In the genomic region with DNA sequence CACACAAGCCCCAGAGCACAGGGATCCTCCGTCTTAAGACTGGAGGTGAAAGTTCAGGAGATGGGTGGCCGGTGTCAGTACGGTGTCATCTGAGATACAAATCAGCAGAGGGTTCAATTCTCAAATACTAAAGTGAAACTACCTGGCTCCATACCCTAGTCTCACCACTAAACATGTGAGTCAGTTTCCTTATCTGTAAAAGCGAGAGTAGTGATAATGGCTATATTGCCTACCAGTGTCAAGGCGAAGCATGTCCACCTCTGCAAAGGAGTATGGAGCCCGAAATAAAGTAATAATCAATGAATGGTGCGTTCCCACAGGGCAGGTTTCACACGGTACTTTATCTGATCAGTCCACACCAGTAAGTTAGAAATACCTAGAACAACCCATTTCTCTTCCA, we compare ENCODE assay signal across 20 mouse cellular contexts. TPM values are rescaled to one million over a fixed set of nuclear protein-coding genes. Genes with fewer than 3 reads are reported as not detected.
DNase-seq lines count a peak whose midpoint lies in the region; ATAC-seq and TF ChIP-seq lines count a peak whose summit lies in the region.
"Had no signal": no experiment of that assay in that cellular context is flagged by ENCODE, and none has a peak within 500 bp of the region (broad histone marks: within the 10 kb centered on the region; RNA-seq: fewer than 3 reads in every experiment).

No protein-coding gene starts in this region.

- no peak overlapping the region for H3K4me2 ChIP-seq in midbrain, embryonic 13.5 days (replicated peaks)
- H3K4me2 ChIP-seq: hindbrain, embryonic 13.5 days; kidney, embryonic 15.5 days; limb, embryonic 15.5 days; liver, embryonic 15.5 days; midbrain, embryonic 15.5 days had no signal

- no peaks in the 10 kb centered on the region for H3K36me3 ChIP-seq in G1E (replicated peaks)
- no peaks in the 10 kb centered on the region for H3K36me3 ChIP-seq in midbrain, embryonic 13.5 days
- H3K36me3 ChIP-seq: hindbrain, embryonic 13.5 days; kidney, embryonic 15.5 days; limb, embryonic 15.5 days; liver, embryonic 15.5 days; midbrain, embryonic 15.5 days had no signal

- no peak for TF ChIP-seq CTCF in G1E (IDR thresholded peaks at IDR 0.05; ENCODE audit: low read depth, low read length)

- H3K9me3 ChIP-seq in G1E (replicated peaks): no peaks in the 10 kb centered on the region
- H3K9me3 ChIP-seq in midbrain, embryonic 13.5 days: no peaks in the 10 kb centered on the region
- H3K9me3 ChIP-seq: hindbrain, embryonic 13.5 days; kidney, embryonic 15.5 days; limb, embryonic 15.5 days; liver, embryonic 15.5 days; midbrain, embryonic 15.5 days had no signal

- H3K9ac ChIP-seq in midbrain, embryonic 13.5 days (replicated peaks): no peak overlapping the region
- H3K9ac ChIP-seq: hindbrain, embryonic 13.5 days; kidney, embryonic 15.5 days; limb, embryonic 15.5 days; liver, embryonic 15.5 days; midbrain, embryonic 15.5 days had no signal

- peak; percentile 51 for DNase-seq in heart, adult 11 months
- DNase-seq in heart, adult 18-20 months: no peak
- no peak for DNase-seq in G1E (ENCODE audit: low spot score)
- peak; percentile 33 for DNase-seq in induced T-regulatory cell, adult 2 months (ENCODE audit: low read depth)
- no peak for DNase-seq in urinary bladder, postnatal 10 days (ENCODE audit: low spot score)
- DNase-seq in kidney, adult 18-20 months: no peak
- DNase-seq: adrenal gland, adult 2 months; cerebellum, postnatal 36 days; gastrocnemius, postnatal 25 days; kidney, postnatal 4 days; thymus, postnatal 14 days had no signal

- no peak overlapping the region for H3K27ac ChIP-seq in midbrain, embryonic 13.5 days
- H3K27ac ChIP-seq: kidney, embryonic 15.5 days; left cerebral cortex, adult 2 months; liver, embryonic 15.5 days had no signal

- H3K4me1 ChIP-seq in G1E (ENCODE audit: insufficient read depth, low read depth, low read length): peaks cover 45% of the 10 kb centered on the region
- peaks cover 22% of the 10 kb centered on the region for H3K4me1 ChIP-seq in midbrain, embryonic 13.5 days (replicated peaks)

- peak overlapping the region; percentile 66 for H3K4me3 ChIP-seq in G1E (ENCODE audit: low read depth, low read length)
- H3K4me3 ChIP-seq in midbrain, embryonic 13.5 days (replicated peaks): no peak overlapping the region
- H3K4me3 ChIP-seq: hindbrain, embryonic 13.5 days; kidney, embryonic 15.5 days; left cerebral cortex, adult 2 months; limb, embryonic 15.5 days; liver, embryonic 15.5 days; midbrain, embryonic 15.5 days had no signal

- 94% methylated on average over 8 of the region's 8 CpGs for WGBS in midbrain, embryonic 13.5 days

- no peaks in the 10 kb centered on the region for H3K27me3 ChIP-seq in G1E (ENCODE audit: insufficient read depth, low read length)
- no peaks in the 10 kb centered on the region for H3K27me3 ChIP-seq in midbrain, embryonic 13.5 days
- H3K27me3 ChIP-seq: hindbrain, embryonic 13.5 days; kidney, embryonic 15.5 days; limb, embryonic 15.5 days; liver, embryonic 15.5 days; midbrain, embryonic 15.5 days; Patski had no signal

- ATAC-seq in G1E (ENCODE audit: extremely low read depth, insufficient number of reproducible peaks, low FRiP score, poor library complexity, severe bottlenecking): peak; percentile 42; the same call in 1 of the 2 replicates
- ATAC-seq in megakaryocyte, adult 5-6 weeks (ENCODE audit: poor library complexity, severe bottlenecking): 0 out of 2 replicates have a peak, but pooled peaks have one; percentile 17
- no peak for ATAC-seq in midbrain, embryonic 13.5 days
- ATAC-seq: midbrain, embryonic 15.5 days; Patski had no signal

RNA-seq across cellular contexts. Expression of a gene that starts 43.4 kb away (rescaled TPM):
- 10 to 100 TPM; 30.1 to 33.4 TPM for total RNA-seq in heart, adult 18-20 months (2021)
- total RNA-seq in G1E (2014; fragmentation: Nextera tagmentation) (19.5 and 23.3 TPM in 2 replicates), G1E (2017) (9.4 and 10.1 TPM in 2 replicates)
- polyA plus RNA-seq in G1E (2012): 0.10 and 0.28 TPM in 2 replicates
- total RNA-seq in megakaryocyte, adult 5-6 weeks (2015): 10.0 and 11.4 TPM in 2 replicates
- 7.5 TPM in 2 replicates for total RNA-seq in megakaryocyte, adult 5-6 weeks (2017)
- 18.3 and 19.4 TPM in 2 replicates for polyA plus RNA-seq in midbrain, embryonic 13.5 days (2015; fragmentation: Nextera tagmentation; extraction: Ambion mirVana)

Comparison
In these comparisons a context has a peak if more than half of its experiments do, and no peak if none do; other contexts are left out.
1. DNase-seq: peak in heart, adult 11 months (single experiment) and induced T-regulatory cell, adult 2 months (single experiment); none in heart, adult 18-20 months (0 of 2), G1E (single experiment), urinary bladder, postnatal 10 days (single experiment) and kidney, adult 18-20 months (single experiment).